Mouse (Mus musculus) lung, postnatal 0 days (tissue): Measurements from ENCODE around the gene Wipi2.

Source experiments
- CTCF ChIP-seq: IDR thresholded peaks from 2 replicates; pipeline ENCODE4 v1.5.1; 2016; ENCODE audit warnings: antibody characterized with exemption, mild to moderate bottlenecking
- EP300 ChIP-seq: IDR thresholded peaks from 2 replicates; pipeline ENCODE4 v1.6.1; 2016; ENCODE audit warnings: antibody characterized with exemption, mild to moderate bottlenecking, control low read depth

- TF ChIP-seq EP300 = no peak
- TF ChIP-seq CTCF = no peak
Observed at GRCm38 (mm10) chr5:142713966-142714365, 86.5 kb downstream of the Wipi2 start.
